Mouse (Mus musculus) Patski (cell line): ENCODE measurements around the gene Jade1. TPM values are rescaled to one million over a fixed set of nuclear protein-coding genes. Genes with fewer than 3 reads are reported as not detected.

Source experiments
- ATAC-seq: fragments of 100-300 bp; one replicate; pipeline ENCODE4 v1.8.0; 2021
- CTCF ChIA-PET: fragments of 350-600 bp; sonication (Branson Sonifier 250); formaldehyde crosslinking; loops from one replicate; lab custom pipeline; 2022; ENCODE audit warnings: inconsistent platforms; lab: Charles Lee
- POLR2A ChIA-PET: fragments of 350-600 bp; sonication (Branson Sonifier 250); formaldehyde crosslinking; loops from one replicate; lab custom pipeline; 2022; ENCODE audit warnings: antibody characterized with exemption, inconsistent platforms; lab: Charles Lee
- DNase-seq: peaks from one replicate; pipeline ENCODE4 v3.0.0-alpha.2; 2011; ENCODE audit warnings: low read depth, low spot score
- H3K27me3 ChIP-seq: fragments of 371-371 bp; one replicate; pipeline ENCODE4 v1.5.1; 2021
- CTCF ChIP-seq: fragments of 100-300 bp; IDR thresholded peaks from one replicate; pipeline ENCODE4 v1.5.1; 2021
- in situ Hi-C: fragments of 300-500 bp; cut with MboI; formaldehyde crosslinking; loops from 3 replicates; pipeline ENCODE4 v1.11.1; 2018; ENCODE audit warnings: low pct_unique_long_range_greater_than_20kb, mixed read lengths
- polyA plus RNA-seq: library from polyadenylated mRNA; unstranded; gene quantifications from one replicate; pipeline ENCODE4 v1.2.3, GENCODE M21; 2021

Gene Jade1
- polyA plus RNA-seq, 1 experiment from 2014 or later, result 48.1 TPM

- TF ChIP-seq CTCF, result no peak
- ChIA-PET CTCF (no interaction called here), POLR2A (no interaction called here)
- in situ Hi-C loops, result no loop called here
- H3K27me3 ChIP-seq, result no peaks in the 10 kb centered on the region
- no peak for ATAC-seq
- no peak for DNase-seq
Observed at GRCm38 (mm10) chr3:41572131-41572530, 16.6 kb downstream of the Jade1 start.

GRCm38 (mm10) chr3:41572968-41573367 lies 17.4 kb downstream of the Jade1 start:
- POLR2A ChIA-PET, result no interaction called here
- CTCF ChIA-PET, result interaction anchor here (1.3 kb wide), 1 partner anchor 18 kb away, joined by 3 read pairs; no protein-coding TSS in a partner anchor
- no peak for TF ChIP-seq CTCF
- no peak for DNase-seq
- in situ Hi-C loops, result no loop called here
- no peak for ATAC-seq
- no peaks in the 10 kb centered on the region for H3K27me3 ChIP-seq

DNA sequence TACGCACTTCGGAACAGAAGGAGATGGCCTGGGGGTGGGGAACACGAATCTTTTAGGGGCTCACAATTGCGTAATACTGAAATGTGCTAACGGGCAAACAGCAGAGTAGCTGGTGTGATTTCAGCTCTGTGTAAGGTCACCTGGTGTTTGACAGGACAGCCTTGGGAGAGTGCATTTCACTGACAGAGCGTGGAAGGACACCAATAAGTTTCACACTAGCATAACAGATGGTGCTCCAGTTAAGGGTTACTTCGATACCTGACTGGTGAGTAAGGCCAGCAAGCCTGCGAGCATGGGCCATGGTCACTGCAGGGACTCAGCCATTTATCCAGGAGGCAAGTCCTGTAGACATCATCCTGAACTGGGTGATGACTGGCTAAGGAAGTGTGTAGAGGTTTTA lies 18.7 kb downstream of the Jade1 start:
- CTCF ChIA-PET, result interaction anchor here (1.0 to 1.3 kb wide), 3 partner anchors 8 to 26 kb away, joined by 3 to 4 read pairs (median 3); no protein-coding TSS in a partner anchor
- in situ Hi-C loops, result no loop called here
- ATAC-seq (no peak), DNase-seq (no peak)
- TF ChIP-seq CTCF, result no peak
- POLR2A ChIA-PET, result interaction anchor here (0.6 to 0.8 kb wide), 2 partner anchors 65 to 391 kb away, joined by 3 to 4 read pairs; no protein-coding TSS in a partner anchor
- no peaks in the 10 kb centered on the region for H3K27me3 ChIP-seq

- no peak for ATAC-seq
- no peak for TF ChIP-seq CTCF
- in situ Hi-C loops, result no loop called here
- no peak for DNase-seq
- ChIA-PET CTCF (interaction anchor here (1.0 to 1.3 kb wide), 2 partner anchors 9 to 25 kb away, joined by 3 to 4 read pairs; no protein-coding TSS in a partner anchor), POLR2A (interaction anchor here (0.6 to 0.8 kb wide), 2 partner anchors 65 to 392 kb away, joined by 3 to 4 read pairs; no protein-coding TSS in a partner anchor)
- no peaks in the 10 kb centered on the region for H3K27me3 ChIP-seq
Observed at GRCm38 (mm10) chr3:41574720-41575435, 19.3 kb downstream of the Jade1 start.

DNA sequence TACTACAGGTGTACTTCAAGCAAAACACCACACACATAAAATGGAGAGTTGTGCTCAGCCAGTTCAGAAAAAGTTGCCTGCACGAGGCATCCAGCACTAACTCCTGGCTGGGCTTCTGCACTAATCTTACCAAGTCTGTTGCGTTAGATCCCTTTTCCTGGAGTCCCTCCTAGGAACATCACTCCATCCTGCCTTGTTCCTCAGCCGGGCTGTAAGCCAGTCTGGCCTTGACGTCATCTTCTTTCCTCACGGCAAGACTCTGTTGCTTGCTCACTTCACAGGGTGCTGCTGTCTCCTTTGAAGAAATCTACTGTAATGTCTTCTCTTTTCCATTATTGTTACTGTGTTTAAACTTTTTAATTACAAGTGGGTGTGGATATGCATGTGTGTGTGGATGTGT lies 20.4 kb downstream of the Jade1 start:
- in situ Hi-C loops, result no loop called here
- CTCF ChIA-PET, result interaction anchor here (0.6 kb wide), 1 partner anchor 10 kb away, joined by 3 read pairs; no protein-coding TSS in a partner anchor
- TF ChIP-seq CTCF, result no peak
- no peaks in the 10 kb centered on the region for H3K27me3 ChIP-seq
- POLR2A ChIA-PET, result no interaction called here
- DNase-seq, result no peak
- ATAC-seq, result no peak

GRCm38 (mm10) chr3:41577240-41577639 lies 21.7 kb downstream of the Jade1 start:
- POLR2A ChIA-PET, result no interaction called here
- CTCF ChIA-PET, result interaction anchor here (0.9 to 1.7 kb wide), 3 partner anchors 10 to 395 kb away, joined by 3 to 4 read pairs (median 3); no protein-coding TSS in a partner anchor
- ATAC-seq (no peak), DNase-seq (no peak)
- H3K27me3 ChIP-seq, result no peaks in the 10 kb centered on the region
- TF ChIP-seq CTCF, result no peak
- in situ Hi-C loops, result no loop called here

GRCm38 (mm10) chr3:41579873-41580272 lies 24.3 kb downstream of the Jade1 start:
- no peak for DNase-seq
- in situ Hi-C loops, result no loop called here

GRCm38 (mm10) chr3:41580401-41581323 lies 25.1 kb downstream of the Jade1 start:
- no peak for DNase-seq
- CTCF ChIA-PET, result interaction anchor here (0.8 to 1.5 kb wide), 3 partner anchors 14 to 18 kb away, joined by 3 to 4 read pairs (median 3); no protein-coding TSS in a partner anchor
- ATAC-seq, result peak; percentile 31
- no peaks in the 10 kb centered on the region for H3K27me3 ChIP-seq
- in situ Hi-C loops, result no loop called here
- TF ChIP-seq CTCF, result no peak
- POLR2A ChIA-PET, result interaction anchor here (0.6 to 1.1 kb wide), 5 partner anchors 10 to 345 kb away, joined by 3 read pairs; no protein-coding TSS in a partner anchor

More at GRCm38 (mm10) chr3:41579873-41580272, 24.3 kb downstream of the Jade1 start:
- no peaks in the 10 kb centered on the region for H3K27me3 ChIP-seq
- POLR2A ChIA-PET, result interaction anchor here (0.6 to 0.9 kb wide), 2 partner anchors 10 to 14 kb away, joined by 3 read pairs; no protein-coding TSS in a partner anchor
- ATAC-seq, result no peak
- no peak for TF ChIP-seq CTCF
- CTCF ChIA-PET, result interaction anchor here (1.1 to 1.5 kb wide), 3 partner anchors 12 to 18 kb away, joined by 3 to 4 read pairs (median 4); no protein-coding TSS in a partner anchor

- DNase-seq (peak; percentile 38), ATAC-seq (peak; percentile 56)
- POLR2A ChIA-PET, result interaction anchor here (0.6 to 1.2 kb wide), 5 partner anchors 12 to 346 kb away, joined by 3 read pairs; no protein-coding TSS in a partner anchor
- in situ Hi-C loops, result no loop called here
- CTCF ChIA-PET, result interaction anchor here (0.7 kb wide), 2 partner anchors 15 to 111 kb away, joined by 3 read pairs; no protein-coding TSS in a partner anchor
- no peak for TF ChIP-seq CTCF
- no peaks in the 10 kb centered on the region for H3K27me3 ChIP-seq
Observed at GRCm38 (mm10) chr3:41581436-41581835, 25.9 kb downstream of the Jade1 start.

GRCm38 (mm10) chr3:41582256-41582655 lies 26.7 kb downstream of the Jade1 start:
- no peak for ATAC-seq

More at GRCm38 (mm10) chr3:41582256-41582655, 26.7 kb downstream of the Jade1 start:
- DNase-seq, result no peak
- ChIA-PET POLR2A (interaction anchor here (0.8 to 1.2 kb wide), 2 partner anchors 13 to 16 kb away, joined by 3 read pairs; no protein-coding TSS in a partner anchor), CTCF (interaction anchor here (0.7 kb wide), 2 partner anchors 16 to 110 kb away, joined by 3 read pairs; no protein-coding TSS in a partner anchor)
- no peak for TF ChIP-seq CTCF
- H3K27me3 ChIP-seq, result no peaks in the 10 kb centered on the region
- in situ Hi-C loops, result no loop called here
